Mouse (Mus musculus) liver, embryonic 14 days (tissue): ENCODE data around the gene Tyw3. TPM values are rescaled to one million over a fixed set of nuclear protein-coding genes. Genes with fewer than 3 reads are reported as not detected.

ENCODE experiments used
- polyA plus RNA-seq: library from polyadenylated mRNA; depleted of rRNA; stranded (reverse); fragments of >200 nt; gene quantifications from 2 replicates; pipeline ENCODE4 v1.2.3, GENCODE M21; 2012; rRNA removed

The Tyw3 gene
- polyA plus RNA-seq: 3.1 and 3.2 TPM in 2 replicates

DNA sequence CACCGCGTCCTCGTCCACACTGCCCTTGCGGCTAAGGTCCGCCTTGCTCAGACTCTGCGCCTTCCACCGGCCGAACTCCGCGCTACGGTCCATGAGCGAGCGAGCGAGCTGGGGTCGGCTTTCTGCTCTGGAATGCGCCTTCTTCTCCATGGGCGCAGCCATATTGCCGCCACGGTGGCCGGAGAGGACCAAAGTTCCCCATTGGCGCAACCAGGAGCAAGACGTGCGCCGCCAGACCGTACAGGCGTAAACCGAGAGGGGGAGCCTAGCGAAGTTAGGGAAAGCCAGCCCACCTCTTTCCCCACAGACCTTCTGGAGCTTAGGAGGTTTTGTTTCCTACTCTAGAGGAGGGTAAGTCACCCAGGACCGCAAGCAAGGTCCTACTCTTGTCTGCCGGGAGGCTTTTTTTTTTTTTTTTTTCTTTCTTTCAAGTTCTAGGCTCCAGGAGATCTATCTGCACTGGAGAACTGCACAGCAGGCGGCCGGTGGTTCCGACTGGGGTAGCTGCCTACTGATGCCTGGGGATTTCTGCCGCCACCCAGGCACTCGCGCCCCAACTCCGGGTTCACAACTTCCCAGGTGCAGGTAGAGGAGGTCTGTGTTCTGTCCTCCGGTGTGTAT lies at the start of gene Tyw3:
Tyw3 (minus strand) TSS at position 171 of the 621 bp plus-strand sequence.

DNA sequence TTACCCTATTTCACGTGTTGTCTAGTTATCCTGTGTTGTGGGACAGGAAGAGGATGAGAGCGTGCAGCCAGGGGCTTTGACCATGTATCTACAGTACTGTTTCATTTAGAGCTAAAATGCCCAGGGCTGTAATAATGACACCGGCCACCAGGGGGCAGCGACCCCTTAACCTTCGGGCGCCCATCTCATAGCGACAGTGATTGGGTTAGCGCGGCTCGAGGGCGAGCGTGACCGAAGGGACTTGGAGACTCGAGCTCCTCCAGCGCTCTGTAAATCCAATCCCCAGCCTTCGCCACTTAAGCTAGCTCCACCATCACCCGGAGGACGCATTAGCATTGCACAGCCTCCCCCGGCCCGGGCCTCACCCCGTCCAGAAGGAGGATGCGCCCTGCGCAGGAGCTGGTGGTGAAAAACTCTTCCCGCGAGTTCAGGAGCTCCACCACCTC lies 393 bp downstream of the Tyw3 start, which contains the start of gene Cryz:
Cryz (plus strand) TSS at position 224 of the 446 bp plus-strand sequence.

Other genes starting within 250 kb of the Tyw3 start
- gene Cryz, start 393 bp downstream of the Tyw3 start, polyA plus RNA-seq: 7.4 and 9.1 TPM in 2 replicates
- gene Erich3, start 66.8 kb upstream of the Tyw3 start, polyA plus RNA-seq: 0.01 and 0.03 TPM in 2 replicates